Mouse (Mus musculus): ENCODE results near the gene Fbh1.

The Fbh1 gene

DNA sequence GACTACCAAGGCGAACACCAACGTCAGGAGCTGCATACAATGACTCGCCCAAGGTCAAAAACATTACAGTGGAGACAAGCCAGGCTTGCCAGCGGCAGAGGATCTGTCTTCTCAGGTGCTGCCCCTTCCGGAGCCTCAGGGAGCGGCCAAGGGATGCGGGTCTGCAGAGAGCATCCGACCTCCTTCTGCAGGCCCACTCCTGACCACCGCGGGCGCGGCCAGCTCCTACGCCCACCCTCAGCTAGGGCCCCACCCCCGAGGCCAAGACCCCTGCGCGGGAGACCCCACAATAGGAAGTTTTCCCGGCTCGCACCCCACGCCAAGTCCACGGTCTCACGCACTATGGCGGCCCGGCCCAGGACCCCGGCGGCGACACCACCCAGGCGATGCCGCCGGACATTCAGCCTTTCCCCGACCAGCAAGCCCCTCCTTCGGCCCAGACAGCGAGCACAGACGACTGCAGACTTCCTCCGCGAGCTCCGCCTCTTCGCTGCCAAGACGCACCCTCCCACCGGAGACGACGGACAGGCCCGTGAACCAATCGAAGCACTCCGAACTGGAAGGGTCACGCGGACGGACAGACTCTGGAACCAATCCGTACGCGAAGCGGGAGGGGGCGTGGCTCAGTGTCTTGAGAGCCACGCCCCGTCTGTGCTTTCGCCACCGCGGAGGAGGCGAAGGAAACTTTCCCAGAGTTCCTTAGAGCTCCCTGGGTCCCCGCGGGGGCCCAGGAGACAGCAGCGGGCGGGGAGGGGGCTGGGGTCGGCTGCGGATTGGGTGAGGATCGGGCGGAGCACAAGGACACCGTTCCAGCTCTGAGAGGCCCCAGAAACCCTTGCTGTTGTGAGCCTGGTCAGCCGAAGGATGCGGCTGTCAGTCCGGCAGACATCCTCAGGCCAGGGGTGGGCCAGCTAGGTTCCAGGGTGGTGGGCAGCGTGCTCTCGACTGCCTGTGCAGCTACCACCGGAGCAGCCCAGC, at the start of gene Fbh1, which contains the start of gene Ankrd16:
Fbh1 (minus strand) TSS at position 492 of the 978 bp plus-strand sequence.
Ankrd16 (plus strand) TSS at position 786 of the 978 bp plus-strand sequence.
- in situ Hi-C loops (cut with MboI, MseI), result loop anchor here (10.0 kb wide), 1 partner anchor 173 kb away; the partner anchor contains the start of gene Rbm17

DNA sequence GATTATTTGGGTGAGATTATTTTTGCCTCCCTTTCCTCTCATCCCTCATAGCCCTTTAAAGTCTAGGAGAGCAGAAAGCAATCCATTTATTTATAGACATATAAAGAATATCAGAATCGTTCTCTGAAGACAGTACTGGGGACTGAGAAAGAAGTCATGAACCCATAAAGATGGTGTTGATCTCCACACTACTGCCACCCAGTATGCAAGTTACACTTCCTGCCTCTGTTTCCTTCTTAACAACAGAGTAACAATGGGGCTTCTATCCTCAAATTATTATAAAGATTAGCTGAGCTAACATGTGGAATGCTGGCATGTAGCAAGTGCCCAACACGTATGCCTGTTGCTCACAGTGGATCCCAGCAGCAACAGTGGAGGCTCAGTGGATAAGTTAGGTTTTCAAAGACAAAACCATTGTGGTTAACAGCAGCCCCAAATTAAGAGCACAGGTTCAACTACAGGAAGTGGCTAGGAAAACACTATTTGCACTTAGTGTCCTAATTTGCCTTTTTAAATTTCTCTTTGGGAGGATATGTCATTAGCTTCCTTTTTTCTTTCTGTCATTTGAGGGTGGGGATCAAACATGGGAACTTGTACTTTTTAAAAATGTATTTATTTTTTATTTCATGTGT, 24.0 kb upstream of the Fbh1 start:
- in situ Hi-C loops (cut with MboI, MseI), result loop anchor here (5.0 kb wide), 1 partner anchor 96 kb away; no protein-coding TSS in a partner anchor

DNA sequence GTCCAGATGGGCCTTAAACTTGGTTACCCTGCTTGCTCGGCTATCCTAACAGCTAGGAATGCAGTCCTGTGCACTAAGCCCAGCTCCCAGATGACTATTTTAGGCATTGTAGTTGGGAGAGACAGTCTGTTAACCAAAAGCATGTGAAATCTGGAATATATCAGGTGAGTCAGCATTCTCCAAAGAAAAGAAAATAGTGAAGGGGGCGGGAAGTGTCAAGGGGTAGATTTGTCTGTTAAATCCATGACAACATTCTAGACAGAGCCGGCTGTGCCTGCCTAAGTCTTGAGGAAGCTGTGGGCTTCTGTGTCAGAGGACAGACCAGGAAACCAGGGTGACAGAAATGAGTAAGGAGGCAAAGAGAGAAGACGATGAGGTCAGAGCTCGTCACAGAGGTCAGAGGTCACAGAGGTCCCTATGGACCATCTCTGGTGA, 20.6 kb upstream of the Fbh1 start:
- in situ Hi-C loops (cut with MboI, MseI), result no loop called here

DNA sequence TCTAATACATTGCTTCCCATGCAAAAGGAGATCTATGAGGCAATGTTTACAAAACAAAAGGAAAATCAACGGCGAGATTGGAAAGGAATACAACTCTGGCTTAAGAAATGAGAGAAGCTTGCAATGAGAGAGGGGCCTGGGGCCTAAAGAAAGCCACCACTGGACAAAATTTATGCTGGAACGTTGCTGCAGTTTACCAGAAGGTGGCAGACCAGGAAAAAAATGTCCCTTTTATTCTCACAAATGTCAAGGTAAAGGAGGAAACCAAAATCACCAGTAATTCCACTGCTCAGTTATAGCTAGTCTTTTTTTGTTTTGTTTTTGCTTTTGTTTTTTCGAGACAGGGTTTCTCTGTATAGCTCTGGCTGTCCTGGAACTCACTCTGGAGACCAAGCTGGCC, 17.3 kb upstream of the Fbh1 start:
- in situ Hi-C loops (cut with MboI, MseI), result no loop called here

DNA sequence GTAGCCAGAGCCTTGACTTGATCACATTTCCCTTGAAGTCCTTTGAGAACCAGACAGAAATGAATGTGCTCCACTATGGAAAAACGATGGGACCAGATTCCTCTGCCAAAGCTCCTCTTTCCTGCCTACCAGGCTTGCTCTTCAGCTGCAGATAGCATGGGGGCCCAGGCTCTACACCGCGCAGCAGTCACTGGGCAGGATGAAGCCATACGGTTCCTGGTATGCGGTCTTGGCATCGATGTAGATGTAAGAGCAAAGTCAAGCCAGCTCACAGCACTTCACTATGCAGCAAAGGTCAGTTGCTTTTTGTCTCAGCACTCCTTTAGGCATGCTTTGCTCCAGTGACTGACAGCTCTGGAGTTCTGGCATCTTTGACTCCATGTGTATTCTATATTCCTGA, 6.8 kb upstream of the Fbh1 start:
- in situ Hi-C loops (cut with MboI, MseI), result no loop called here

DNA sequence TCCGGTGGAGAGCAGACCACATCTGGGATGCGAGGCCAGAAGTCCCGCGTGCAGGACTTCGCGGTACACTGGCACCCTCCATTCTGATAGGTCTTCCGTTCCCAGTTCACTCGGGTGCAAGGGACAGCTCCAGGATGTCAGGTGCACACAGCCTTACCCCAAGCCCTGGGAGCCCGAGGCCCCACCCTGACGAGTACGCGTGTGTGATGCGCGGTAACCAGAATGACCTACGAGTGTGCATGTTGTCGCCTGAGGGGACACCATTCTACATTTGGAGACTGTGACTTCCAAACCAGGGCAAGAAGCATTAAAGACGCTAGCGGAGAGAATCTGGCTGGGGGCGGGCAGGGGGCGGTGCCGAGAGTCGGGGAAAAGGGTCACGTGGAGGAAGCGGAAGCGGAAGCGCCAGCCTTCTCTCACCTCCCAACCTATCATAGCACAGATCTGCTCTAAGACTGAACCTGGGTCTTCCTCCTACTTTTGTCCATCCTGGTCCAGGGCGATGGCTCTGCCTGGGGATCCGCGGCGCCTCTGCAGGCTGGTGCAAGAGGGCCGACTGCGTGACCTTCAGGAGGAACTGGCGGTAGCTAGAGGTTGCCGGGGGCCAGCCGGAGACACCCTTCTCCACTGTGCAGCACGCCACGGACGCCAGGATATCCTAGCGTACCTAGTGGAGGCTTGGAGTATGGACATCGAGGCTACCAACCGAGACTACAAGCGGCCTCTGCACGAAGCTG, 873 bp upstream of the Fbh1 start:
- in situ Hi-C loops (cut with MboI, MseI), result loop anchor here (10.0 kb wide), 1 partner anchor 173 kb away; the partner anchor contains the start of gene Rbm17

DNA sequence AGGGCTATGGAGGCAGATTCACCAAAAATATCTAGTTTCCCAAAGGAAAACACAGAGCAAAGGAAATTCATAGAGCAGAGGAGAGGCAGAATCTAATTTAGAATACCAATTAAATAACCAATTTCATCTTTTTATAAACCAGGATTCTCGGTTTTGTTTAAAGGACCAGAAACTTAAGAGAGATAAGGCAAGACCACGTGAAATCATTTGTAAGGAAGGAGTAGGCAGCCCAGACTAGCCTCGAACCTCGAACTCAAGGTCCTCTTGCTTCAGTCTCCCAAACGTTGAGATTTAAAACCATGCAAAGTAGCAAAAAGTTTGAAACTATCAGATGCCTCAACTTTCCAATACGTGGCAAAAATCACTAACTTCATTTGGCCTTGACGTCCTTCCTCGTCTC, 967 bp downstream of the Fbh1 start:
- in situ Hi-C loops (cut with MboI, MseI), result loop anchor here (10.0 kb wide), 1 partner anchor 172 kb away; the partner anchor contains the start of gene Rbm17

DNA sequence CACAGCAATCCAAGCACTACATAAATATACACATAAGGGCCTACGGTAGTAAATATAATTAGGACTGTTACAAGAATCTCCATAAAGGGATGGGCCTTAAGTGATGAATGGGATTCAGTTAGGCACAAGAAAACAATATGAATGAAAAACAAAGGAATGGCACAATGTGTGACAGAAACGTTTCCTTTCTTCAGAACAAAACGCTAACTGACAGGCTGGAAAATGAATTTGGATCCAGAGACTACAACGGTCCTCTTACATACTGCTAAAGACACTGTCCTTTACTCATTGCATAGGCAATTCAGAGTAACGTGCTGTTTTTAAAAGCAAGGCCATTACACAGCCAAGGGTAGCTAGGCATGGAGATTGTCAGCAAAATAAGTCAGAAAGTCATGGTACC, 2.3 kb downstream of the Fbh1 start:
- in situ Hi-C loops (cut with MboI, MseI), result loop anchor here (10.0 kb wide), 1 partner anchor 170 kb away; the partner anchor contains the start of gene Rbm17

DNA sequence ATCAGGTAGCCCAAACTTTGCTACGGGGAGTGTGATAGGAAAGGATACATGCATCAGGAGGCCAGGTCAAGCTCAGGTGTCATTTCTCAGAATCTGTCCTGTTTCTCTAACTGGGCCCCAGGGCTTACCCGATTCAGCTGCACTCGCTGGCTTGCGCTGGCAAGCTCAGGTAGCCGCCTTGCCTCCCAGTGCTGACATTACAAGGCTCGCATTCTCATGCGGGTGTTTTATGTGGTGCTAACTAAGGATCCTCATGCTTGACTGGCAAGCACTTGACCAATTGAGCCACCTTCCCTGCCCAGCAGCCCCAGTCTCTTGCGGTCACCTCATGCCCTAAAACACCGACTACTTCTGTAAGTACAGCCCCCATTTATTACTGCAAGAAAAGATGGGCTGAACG, 3.0 kb downstream of the Fbh1 start:
- in situ Hi-C loops (cut with MboI, MseI), result loop anchor here (10.0 kb wide), 1 partner anchor 170 kb away; the partner anchor contains the start of gene Rbm17

DNA sequence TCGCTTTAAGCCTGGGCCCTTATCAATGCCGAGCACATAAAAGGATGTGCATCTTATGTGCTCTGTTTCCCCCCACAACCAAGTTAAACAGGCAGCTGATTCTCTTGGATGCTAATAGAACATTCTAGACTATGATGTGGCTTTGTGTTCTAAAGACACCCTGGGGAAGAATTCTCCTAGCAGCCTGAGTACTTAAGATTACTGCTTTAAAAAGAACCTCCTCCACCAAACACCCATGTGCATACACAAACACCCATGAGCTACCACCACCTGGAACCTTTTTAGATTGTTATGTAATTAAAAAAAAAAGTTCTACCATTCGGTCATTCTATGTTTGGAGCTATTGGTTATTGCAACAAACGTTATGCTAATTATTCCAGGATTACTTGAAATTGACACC, 5.0 kb downstream of the Fbh1 start:
- in situ Hi-C loops (cut with MboI, MseI), result loop anchor here (10.0 kb wide), 1 partner anchor 168 kb away; the partner anchor contains the start of gene Rbm17

DNA sequence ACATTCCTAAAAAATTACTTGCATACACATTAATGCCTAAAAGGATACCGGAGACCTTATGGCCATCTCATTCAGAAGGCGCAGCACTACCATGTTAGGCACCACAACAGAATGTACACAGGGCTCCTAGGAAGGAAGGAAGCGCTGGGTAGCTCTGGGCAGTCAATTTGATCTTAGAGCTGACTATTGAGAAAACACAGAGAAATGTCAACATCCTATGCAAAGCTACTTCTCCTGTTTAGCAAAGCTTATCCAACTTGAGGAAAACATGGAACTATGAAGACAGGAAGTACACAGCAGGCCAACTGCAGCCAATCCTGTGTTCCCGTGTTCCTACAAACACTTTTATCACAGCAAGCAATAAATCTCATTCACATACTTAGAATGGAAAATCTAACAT, 5.7 kb downstream of the Fbh1 start:
- in situ Hi-C loops (cut with MboI, MseI), result loop anchor here (10.0 kb wide), 1 partner anchor 167 kb away; the partner anchor contains the start of gene Rbm17

DNA sequence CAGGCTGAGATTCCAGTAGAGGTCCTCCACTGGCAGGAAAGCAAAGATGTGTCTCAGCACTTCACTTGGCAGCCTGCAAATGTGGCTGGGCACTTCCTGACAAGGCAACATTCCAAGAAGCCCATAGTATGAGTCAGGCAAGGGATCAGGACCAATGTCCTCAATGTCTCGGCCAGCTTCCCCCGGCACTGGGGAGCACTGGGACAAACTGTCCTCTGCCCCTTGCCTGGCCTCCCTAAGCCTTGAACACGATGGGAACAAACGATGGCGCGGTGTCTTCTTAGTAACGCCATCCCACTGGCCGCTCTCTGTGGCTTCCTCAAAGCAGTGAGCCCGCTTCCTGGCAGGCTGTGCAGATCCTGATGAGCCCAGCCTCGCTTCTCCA, 10.2 kb downstream of the Fbh1 start:
- in situ Hi-C loops (cut with MboI, MseI), result no loop called here

DNA sequence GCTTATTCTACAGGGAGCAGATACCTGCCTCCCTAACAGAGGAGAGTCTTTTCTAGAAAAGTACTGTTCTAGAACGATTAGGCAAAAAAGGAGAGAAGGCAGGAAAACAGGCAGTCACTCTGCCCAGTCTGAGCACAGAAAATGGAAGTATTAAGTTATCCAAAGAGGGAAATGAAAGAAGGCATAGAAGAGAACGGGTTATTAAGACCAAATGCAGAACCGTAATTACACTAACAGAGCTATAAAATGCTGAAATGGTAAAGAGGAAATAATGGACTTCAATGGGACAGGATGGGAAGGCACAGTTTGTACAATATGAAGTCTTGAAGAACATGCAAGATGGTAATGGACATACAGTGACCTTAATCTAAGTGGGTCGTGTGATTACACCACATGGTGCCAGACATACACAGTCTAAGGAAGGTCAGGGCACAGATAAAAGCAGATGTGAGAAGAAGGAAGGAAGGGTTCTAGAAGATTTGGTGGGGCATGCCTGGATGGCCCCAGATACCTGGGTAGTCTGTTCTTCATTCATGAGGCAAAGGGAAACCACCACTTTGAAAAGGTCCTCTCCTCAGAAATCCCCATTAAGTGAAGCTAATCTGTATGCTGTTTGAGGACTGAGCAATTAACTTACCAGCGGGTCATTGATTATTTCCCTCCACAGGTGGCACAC, 10.8 kb downstream of the Fbh1 start:
- in situ Hi-C loops (cut with MboI, MseI), result no loop called here

DNA sequence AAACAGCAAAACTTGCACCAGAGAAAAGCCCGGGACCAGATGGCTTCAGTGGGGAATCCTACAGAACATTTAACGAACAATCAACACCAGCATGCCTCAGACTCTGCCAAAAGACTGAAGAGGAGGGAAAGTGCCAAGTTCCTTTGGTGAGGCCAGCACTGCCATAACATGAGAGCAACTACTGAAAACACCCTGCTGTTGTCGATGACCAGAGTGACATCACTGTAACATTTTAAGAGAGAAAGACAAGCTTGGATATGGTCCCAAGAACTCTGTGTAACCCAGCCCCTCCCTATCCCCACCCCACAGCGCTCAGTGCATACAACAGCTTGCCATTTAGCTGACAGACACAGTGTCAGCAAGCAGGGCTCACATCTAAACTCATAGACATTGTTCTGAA, 11.7 kb downstream of the Fbh1 start:
- in situ Hi-C loops (cut with MboI, MseI), result no loop called here

DNA sequence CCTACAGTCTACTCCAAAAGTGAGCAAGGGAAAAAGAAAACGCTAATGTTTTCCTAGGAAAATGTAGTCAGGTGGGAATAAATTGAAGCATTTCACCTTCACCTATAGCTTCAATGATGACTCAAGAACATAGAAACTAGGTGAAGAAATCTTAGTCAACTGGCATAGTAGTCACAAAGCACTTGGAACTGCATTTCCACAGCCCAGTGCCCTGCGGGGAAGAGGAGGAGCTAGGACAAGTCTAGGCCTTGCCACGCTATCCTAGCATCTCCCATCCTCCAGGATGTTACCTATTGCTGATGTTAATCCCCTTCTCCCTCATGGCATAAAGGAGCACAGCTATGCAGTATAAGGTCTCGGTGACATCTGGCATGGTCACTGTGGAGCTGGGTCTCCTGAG, 14.8 kb downstream of the Fbh1 start:
- in situ Hi-C loops (cut with MboI, MseI), result no loop called here

DNA sequence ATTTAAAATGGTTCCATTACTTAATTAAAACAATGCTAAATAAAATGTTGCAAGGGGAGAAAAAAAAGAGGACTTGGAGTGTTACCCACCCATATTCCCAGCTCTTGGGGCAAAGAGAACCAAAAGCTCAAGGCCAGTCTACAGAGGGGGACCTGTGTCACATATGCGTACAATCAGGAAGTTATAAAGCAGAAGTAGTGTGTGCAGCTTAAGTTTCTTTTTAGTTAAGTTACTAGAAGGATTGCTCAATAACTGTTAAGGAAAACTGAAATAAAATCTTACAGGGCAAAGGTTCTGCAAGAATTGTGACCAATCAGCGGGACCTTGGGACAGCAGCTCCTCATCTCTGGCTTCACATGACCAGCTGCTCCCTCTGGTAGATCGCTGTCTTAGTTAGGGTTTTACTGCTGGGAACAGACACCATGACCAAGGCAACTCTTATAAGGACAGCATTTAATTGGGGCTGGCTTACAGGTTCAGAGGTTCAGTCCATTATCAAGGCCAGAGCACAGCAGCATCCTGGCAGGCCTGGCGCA, 37.8 kb downstream of the Fbh1 start:
- in situ Hi-C loops (cut with MboI, MseI), result no loop called here

DNA sequence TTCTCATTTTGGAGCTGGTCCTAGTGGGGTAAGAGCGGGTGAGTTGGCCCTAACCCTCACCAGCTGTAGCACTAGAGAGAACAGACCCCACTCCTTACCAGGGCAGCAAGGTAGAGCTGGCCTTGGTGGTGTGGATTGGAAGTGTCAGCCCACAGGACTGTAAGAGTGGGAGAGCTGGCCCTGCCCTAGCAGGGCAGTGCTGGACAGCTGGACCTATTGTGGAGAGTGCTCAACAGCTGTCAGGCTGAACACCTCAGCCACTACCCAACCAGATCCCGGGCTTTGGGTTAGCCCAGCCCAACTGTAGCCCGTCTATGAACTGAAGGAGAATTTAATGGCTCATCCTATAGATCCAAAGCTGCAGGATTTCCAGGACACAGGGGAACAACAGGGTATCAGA, 38.6 kb downstream of the Fbh1 start:
- in situ Hi-C loops (cut with MboI, MseI), result no loop called here

DNA sequence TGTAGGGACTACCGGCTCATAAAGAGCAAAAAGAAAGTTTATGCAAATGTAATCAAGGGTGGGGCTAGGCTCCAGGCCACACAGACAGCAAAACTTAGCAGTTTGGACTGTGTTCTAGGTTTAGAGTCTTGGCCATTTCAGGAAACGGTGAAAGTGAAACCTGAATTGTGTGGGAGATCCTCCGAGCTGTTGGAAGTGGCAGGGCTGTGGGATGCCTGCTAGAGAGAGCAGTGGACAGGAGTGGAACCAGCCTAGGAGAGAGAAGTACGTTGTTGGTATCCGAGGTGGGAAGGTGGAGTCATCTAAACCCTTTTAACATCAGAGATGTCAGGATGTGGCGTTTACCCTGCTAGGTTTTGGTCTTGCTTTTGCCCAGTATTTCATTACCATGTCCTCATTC, 41.5 kb downstream of the Fbh1 start:
- in situ Hi-C loops (cut with MboI, MseI), result no loop called here

DNA sequence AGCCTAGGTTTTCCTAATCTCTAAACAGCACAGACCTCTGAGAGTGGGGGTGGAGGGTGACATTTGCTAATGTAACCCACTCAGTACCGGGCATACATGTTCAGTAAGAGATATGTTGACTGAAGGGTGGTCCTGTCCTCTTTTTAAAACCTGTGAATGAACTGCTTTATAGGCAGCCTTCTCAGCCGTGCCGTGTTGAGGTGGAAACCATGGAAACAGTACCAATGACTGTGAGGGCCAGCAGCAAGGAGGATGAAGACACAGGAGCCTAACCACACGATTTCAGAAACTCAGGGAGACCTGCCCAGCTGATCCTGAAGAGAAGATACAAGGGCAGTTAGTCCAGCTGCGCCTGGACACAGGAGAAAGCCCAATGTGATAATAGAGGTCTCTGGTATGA, 44.4 kb downstream of the Fbh1 start:
- in situ Hi-C loops (cut with MboI, MseI), result no loop called here

DNA sequence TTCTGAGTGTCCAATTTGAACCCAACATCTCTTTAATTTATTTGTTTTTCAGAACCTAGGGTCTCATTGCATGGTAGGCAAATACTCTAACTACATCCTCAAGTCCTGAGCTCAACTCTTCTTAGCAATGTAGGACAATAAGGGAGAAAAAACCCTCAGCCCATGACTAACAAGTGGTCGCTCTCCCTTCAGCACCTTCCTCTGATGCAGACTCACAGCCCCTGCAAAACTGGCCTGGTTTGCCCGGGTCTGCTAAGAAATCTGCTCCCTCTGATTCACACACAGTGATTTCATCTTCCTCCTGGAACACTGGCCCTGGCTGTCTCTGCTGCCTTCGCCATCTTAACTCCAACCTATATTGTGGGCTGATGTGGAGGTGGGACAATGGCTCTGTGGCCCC, 48.3 kb downstream of the Fbh1 start:
- in situ Hi-C loops (cut with MboI, MseI), result no loop called here

DNA sequence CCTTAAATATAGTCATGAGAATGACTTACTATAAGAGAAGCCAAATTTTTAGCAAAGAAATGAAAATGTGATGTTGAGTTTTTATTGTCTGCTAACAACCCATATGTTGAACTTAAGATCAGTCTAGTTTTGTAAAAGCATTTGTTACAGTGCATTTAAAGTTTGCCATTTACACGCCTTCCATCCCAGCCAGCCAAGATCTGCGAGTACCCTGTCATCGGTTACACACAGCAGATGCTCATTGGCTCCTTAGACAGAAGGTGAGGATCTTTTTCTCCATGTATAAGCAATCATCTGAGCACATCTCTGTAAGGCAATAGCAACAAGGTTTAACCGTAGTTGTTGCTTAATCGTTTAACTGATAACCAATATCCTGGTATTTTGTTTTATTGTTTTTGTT, 49.8 kb downstream of the Fbh1 start:
- in situ Hi-C loops (cut with MboI, MseI), result no loop called here

All from regulatory T cell (primary cell).